Mouse (Mus musculus) cerebellum, postnatal 25 days (tissue): ENCODE measurements around the gene Pld5.
A peak's percentile ranks its signal among the peaks of the same experiment; 100 is the strongest.

Experiments used
- DNase-seq, 2 experiments: peaks; one replicate each; pipeline ENCODE4 v3.0.0; 2021; ENCODE audit warnings: mixed read lengths in 2 of 2

Pld5 gene

GRCm38 (mm10) chr1:176274667-176275610 is at the start of gene Pld5:
Gene Pld5 (minus strand): TSS chr1:176275312.
- peak; percentile 80 to 84 for DNase-seq

GRCm38 (mm10) chr1:176315063-176315462 is 40.0 kb upstream of the Pld5 start:
- no peak for DNase-seq

GRCm38 (mm10) chr1:176310174-176310573 is 35.1 kb upstream of the Pld5 start:
- DNase-seq, result no peak

GRCm38 (mm10) chr1:176289396-176289795 is 14.3 kb upstream of the Pld5 start:
- DNase-seq, result no peak

- no peak for DNase-seq
Measured at GRCm38 (mm10) chr1:176275611-176275980, 484 bp upstream of the Pld5 start.

GRCm38 (mm10) chr1:176248717-176249030 is 26.4 kb downstream of the Pld5 start:
- DNase-seq, result no peak

- DNase-seq, result peak in 1 of 2 experiments; percentile 26
Measured at GRCm38 (mm10) chr1:176247885-176248716, 27.0 kb downstream of the Pld5 start.

- no peak for DNase-seq
Measured at GRCm38 (mm10) chr1:176239199-176239598, 35.9 kb downstream of the Pld5 start.

GRCm38 (mm10) chr1:176223794-176224193 is 51.3 kb downstream of the Pld5 start:
- DNase-seq, result no peak

GRCm38 (mm10) chr1:176223196-176223595 is 51.9 kb downstream of the Pld5 start:
- DNase-seq, result peak; percentile 90 to 93

GRCm38 (mm10) chr1:176218217-176218616 is 56.9 kb downstream of the Pld5 start:
- no peak for DNase-seq

- peak; percentile 87 to 92 for DNase-seq
Measured at GRCm38 (mm10) chr1:176213645-176214221, 61.4 kb downstream of the Pld5 start.

- DNase-seq, result peak; percentile 34 to 54
Measured at GRCm38 (mm10) chr1:176212922-176213644, 62.0 kb downstream of the Pld5 start.

- DNase-seq, result peak; percentile 37 to 48
Measured at GRCm38 (mm10) chr1:176210803-176211202, 64.3 kb downstream of the Pld5 start.

- DNase-seq, result peak in 1 of 2 experiments; percentile 36
Measured at GRCm38 (mm10) chr1:176208014-176208413, 67.1 kb downstream of the Pld5 start.

GRCm38 (mm10) chr1:176202360-176202759 is 72.8 kb downstream of the Pld5 start:
- no peak for DNase-seq

GRCm38 (mm10) chr1:176197036-176197766 is 77.9 kb downstream of the Pld5 start:
- peak; percentile 86 to 95 for DNase-seq

- DNase-seq, result no peak
Measured at GRCm38 (mm10) chr1:176196341-176196740, 78.8 kb downstream of the Pld5 start.

- peak; percentile 49 to 50 for DNase-seq
Measured at GRCm38 (mm10) chr1:176194727-176195126, 80.4 kb downstream of the Pld5 start.

GRCm38 (mm10) chr1:176183991-176184390 is 91.1 kb downstream of the Pld5 start:
- no peak for DNase-seq

GRCm38 (mm10) chr1:176174971-176175370 is 100.1 kb downstream of the Pld5 start:
- no peak for DNase-seq

GRCm38 (mm10) chr1:176167784-176168183 is 107.3 kb downstream of the Pld5 start:
- DNase-seq, result peak; percentile 76 to 77
